Mouse (Mus musculus): ENCODE results near the gene Bicdl1. TPM values are rescaled to one million over a fixed set of nuclear protein-coding genes. Genes with fewer than 3 reads are reported as not detected.

Bicdl1 gene
- total and polyA plus RNA-seq, 3 experiments = 2.6 to 5.5 (median 2.8) TPM

- Histone ChIP-seq H3K27me3 (ENCODE audit: insufficient read depth, low read length) (no peaks in the 10 kb centered on the region), H3K9me3 (replicated peaks) (no peaks in the 10 kb centered on the region), H3K4me3 (ENCODE audit: low read depth, low read length) (no peak overlapping the region; the same call in 1 of the 2 replicates), H3K36me3 (replicated peaks) (peaks cover 98% of the 10 kb centered on the region), H3K4me1 (ENCODE audit: insufficient read depth, low read depth, low read length) (peaks cover 72% of the 10 kb centered on the region)
- DNase-seq (ENCODE audit: low spot score) (no peak), ATAC-seq (ENCODE audit: extremely low read depth, insufficient number of reproducible peaks, low FRiP score, poor library complexity, severe bottlenecking) (no peak)
- no peak for TF ChIP-seq TAL1 (conservative IDR thresholded peaks at IDR 0.05; ENCODE audit: low read depth, low read length)
- TF ChIP-seq CTCF (IDR thresholded peaks at IDR 0.05; ENCODE audit: low read depth, low read length) = no peak
- no peak for TF ChIP-seq GATA2 (IDR thresholded peaks at IDR 0.05; ENCODE audit: borderline replicate concordance, low read depth, low read length)
- no peak for TF ChIP-seq GATA1 (IDR thresholded peaks at IDR 0.05; ENCODE audit: borderline replicate concordance, low read length)
- TF ChIP-seq POLR2AphosphoS5 (IDR thresholded peaks at IDR 0.05; ENCODE audit: insufficient replicate concordance, low read depth, low read length) = no peak
Observed at GRCm38 (mm10) chr5:115613332-115613731, 118.1 kb downstream of the Bicdl1 start.

- H3K9me3 ChIP-seq (replicated peaks) = no peaks in the 10 kb centered on the region
- H3K27me3 ChIP-seq (ENCODE audit: insufficient read depth, low read length) = no peaks in the 10 kb centered on the region
- ATAC-seq (ENCODE audit: extremely low read depth, insufficient number of reproducible peaks, low FRiP score, poor library complexity, severe bottlenecking) (peak; percentile 95), DNase-seq (ENCODE audit: low spot score) (peak; percentile 84)
- peak; percentile 74 for TF ChIP-seq TAL1 (conservative IDR thresholded peaks at IDR 0.05; ENCODE audit: low read depth, low read length)
- TF ChIP-seq CTCF (IDR thresholded peaks at IDR 0.05; ENCODE audit: low read depth, low read length) = no peak
- H3K4me3 ChIP-seq (ENCODE audit: low read depth, low read length) = peak overlapping the region; percentile 68
- H3K36me3 ChIP-seq (replicated peaks) = peaks cover 95% of the 10 kb centered on the region
- H3K4me1 ChIP-seq (ENCODE audit: insufficient read depth, low read depth, low read length) = peaks cover 69% of the 10 kb centered on the region
Observed at GRCm38 (mm10) chr5:115611566-115611965, 119.9 kb downstream of the Bicdl1 start.

GRCm38 (mm10) chr5:115603561-115603960 is 127.9 kb downstream of the Bicdl1 start:
- DNase-seq (ENCODE audit: low spot score) (no peak), ATAC-seq (ENCODE audit: extremely low read depth, insufficient number of reproducible peaks, low FRiP score, poor library complexity, severe bottlenecking) (no peak)
- Histone ChIP-seq H3K4me1 (ENCODE audit: insufficient read depth, low read depth, low read length) (peaks cover 6% of the 10 kb centered on the region), H3K27me3 (ENCODE audit: insufficient read depth, low read length) (no peaks in the 10 kb centered on the region), H3K9me3 (replicated peaks) (no peaks in the 10 kb centered on the region), H3K4me3 (ENCODE audit: low read depth, low read length) (no peak overlapping the region), H3K36me3 (replicated peaks) (peaks cover 90% of the 10 kb centered on the region)
- TF ChIP-seq TAL1 (conservative IDR thresholded peaks at IDR 0.05; ENCODE audit: low read depth, low read length) (no peak), GATA2 (IDR thresholded peaks at IDR 0.05; ENCODE audit: borderline replicate concordance, low read depth, low read length) (no peak), CTCF (IDR thresholded peaks at IDR 0.05; ENCODE audit: low read depth, low read length) (no peak), POLR2AphosphoS5 (IDR thresholded peaks at IDR 0.05; ENCODE audit: insufficient replicate concordance, low read depth, low read length) (no peak), GATA1 (IDR thresholded peaks at IDR 0.05; ENCODE audit: borderline replicate concordance, low read length) (no peak)

Other genes with a start within 250 kb of the Bicdl1 start
- 27.5 and 29.7 TPM in 2 replicates for gene Sirt4, start 246.9 kb downstream of the Bicdl1 start, total RNA-seq (2014; fragmentation: Nextera tagmentation)
- 9.3 and 14.8 TPM in 2 replicates for gene Sirt4, start 246.9 kb downstream of the Bicdl1 start, total RNA-seq (2017)
- 8.0 and 13.3 TPM in 2 replicates for gene Sirt4, start 246.9 kb downstream of the Bicdl1 start, polyA plus RNA-seq (2012)
- 17.8 and 25.8 TPM in 2 replicates for gene Pxn, start 224.9 kb downstream of the Bicdl1 start, total RNA-seq (2014; fragmentation: Nextera tagmentation)
- 12.0 and 14.2 TPM in 2 replicates for gene Pxn, start 224.9 kb downstream of the Bicdl1 start, total RNA-seq (2017)
- 62.9 and 63.3 TPM in 2 replicates for gene Pxn, start 224.9 kb downstream of the Bicdl1 start, polyA plus RNA-seq (2012)
- 870 and 980 TPM in 2 replicates for gene Rplp0, start 172.2 kb downstream of the Bicdl1 start, total RNA-seq (2014; fragmentation: Nextera tagmentation)
- 1,362 and 1,673 TPM in 2 replicates for gene Rplp0, start 172.2 kb downstream of the Bicdl1 start, total RNA-seq (2017)
- 712 and 915 TPM in 2 replicates for gene Rplp0, start 172.2 kb downstream of the Bicdl1 start, polyA plus RNA-seq (2012)
- gene Gcn1l1, start 166.4 kb downstream of the Bicdl1 start, total RNA-seq (2014; fragmentation: Nextera tagmentation) = 78.5 and 96.0 TPM in 2 replicates
- 44.6 and 45.7 TPM in 2 replicates for gene Gcn1l1, start 166.4 kb downstream of the Bicdl1 start, total RNA-seq (2017)
- 137 and 158 TPM in 2 replicates for gene Gcn1l1, start 166.4 kb downstream of the Bicdl1 start, polyA plus RNA-seq (2012)
- 62.2 and 63.3 TPM in 2 replicates for gene Rab35, start 99.7 kb downstream of the Bicdl1 start, total RNA-seq (2014; fragmentation: Nextera tagmentation)
- 69.1 and 78.2 TPM in 2 replicates for gene Rab35, start 99.7 kb downstream of the Bicdl1 start, total RNA-seq (2017)
- 74.5 and 88.3 TPM in 2 replicates for gene Rab35, start 99.7 kb downstream of the Bicdl1 start, polyA plus RNA-seq (2012)
- gene Cit, start 113.7 kb upstream of the Bicdl1 start, total RNA-seq (2014; fragmentation: Nextera tagmentation) = 99.7 and 126 TPM in 2 replicates
- gene Cit, start 113.7 kb upstream of the Bicdl1 start, total RNA-seq (2017) = 38.9 and 44.1 TPM in 2 replicates
- 56.4 and 69.8 TPM in 2 replicates for gene Cit, start 113.7 kb upstream of the Bicdl1 start, polyA plus RNA-seq (2012)